Mouse (Mus musculus): ENCODE measurements at regions not wholly inside any gene's neighbourhood (a gene's known extent, or its start where the extent isn't known, plus 50 kb on each side); places are given as distances from the start of the nearest gene placed in this dataset.

DNA sequence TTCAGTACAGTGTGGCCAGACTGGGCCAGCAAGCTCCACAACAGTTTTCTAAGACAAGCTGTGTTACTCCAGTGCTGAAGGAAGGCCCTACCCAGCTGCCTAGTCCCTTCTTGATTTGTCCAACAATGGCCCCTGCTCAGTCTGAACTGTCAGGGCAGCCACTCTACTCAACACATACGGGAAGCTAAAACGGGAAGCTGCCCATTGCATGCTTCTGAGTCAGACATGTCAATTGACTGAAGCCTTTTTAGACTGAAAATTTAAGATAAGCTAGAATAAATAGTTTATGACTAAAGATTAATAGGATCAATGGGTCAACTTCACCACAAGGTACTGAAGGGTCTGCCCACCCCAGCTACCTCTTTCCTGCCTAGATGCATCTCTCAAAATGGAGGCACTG lies 181.4 kb upstream of the Cdyl start:
- Histone ChIP-seq H3K4me3 (ENCODE audit: low read depth, low read length) (no peak overlapping the region), H3K4me2 (ENCODE audit: low read depth, low read length) (no peak overlapping the region), H3K9me3 (replicated peaks; ENCODE audit: control insufficient read depth, low read length) (no peaks in the 10 kb centered on the region), H3K36me3 (replicated peaks; ENCODE audit: control insufficient read depth, insufficient read depth, low read length) (no peaks in the 10 kb centered on the region), H3K9ac (replicated peaks; ENCODE audit: low read depth, low read length) (no peak overlapping the region), H3K27ac (ENCODE audit: low read depth) (no peak overlapping the region), H3K27me3 (ENCODE audit: control insufficient read depth, insufficient read depth, low read length) (no peaks in the 10 kb centered on the region), H3K4me1 (ENCODE audit: control insufficient read depth, insufficient read depth) (no peaks in the 10 kb centered on the region)
- WGBS: 63% methylated on average over 2 of the region's 2 CpGs
- no peak for DNase-seq (ENCODE audit: low spot score)
- ATAC-seq (ENCODE audit: insufficient read depth, low read depth): no peak
- no peak for TF ChIP-seq CTCF (IDR thresholded peaks at IDR 0.05; ENCODE audit: low read depth)
- TF ChIP-seq EP300 (IDR thresholded peaks at IDR 0.05; ENCODE audit: low read depth): no peak

DNA sequence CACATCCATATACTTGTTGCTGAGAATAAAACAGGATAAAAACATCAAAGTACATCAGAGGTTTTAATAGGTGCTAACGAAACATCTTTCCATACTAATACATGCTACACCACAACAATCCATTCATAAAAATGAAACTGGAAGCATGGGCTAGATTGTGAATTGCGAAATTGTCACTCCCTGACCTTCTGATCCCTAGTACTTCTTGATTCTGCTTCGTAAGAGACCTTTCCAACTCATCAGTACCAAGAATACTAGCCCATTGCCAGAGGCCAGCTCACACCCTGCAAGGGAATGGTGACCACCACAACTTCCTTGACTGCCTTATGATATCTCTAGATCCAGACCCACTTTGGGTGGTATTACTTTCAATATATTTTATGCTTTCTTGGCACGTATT lies 177.3 kb upstream of the Cdyl start:
- H3K4me1 ChIP-seq (ENCODE audit: control insufficient read depth, insufficient read depth): no peaks in the 10 kb centered on the region
- H3K4me2 ChIP-seq (ENCODE audit: low read depth, low read length): no peak overlapping the region
- H3K9me3 ChIP-seq (replicated peaks; ENCODE audit: control insufficient read depth, low read length): no peaks in the 10 kb centered on the region
- ATAC-seq (ENCODE audit: insufficient read depth, low read depth) (no peak), DNase-seq (ENCODE audit: low spot score) (no peak)
- H3K36me3 ChIP-seq (replicated peaks; ENCODE audit: control insufficient read depth, insufficient read depth, low read length): no peaks in the 10 kb centered on the region
- 83% methylated on average over 4 of the region's 4 CpGs for WGBS
- no peaks in the 10 kb centered on the region for H3K27me3 ChIP-seq (ENCODE audit: control insufficient read depth, insufficient read depth, low read length)
- H3K4me3 ChIP-seq (ENCODE audit: low read depth, low read length): no peak overlapping the region
- no peak overlapping the region for H3K9ac ChIP-seq (replicated peaks; ENCODE audit: low read depth, low read length)
- TF ChIP-seq EP300 (IDR thresholded peaks at IDR 0.05; ENCODE audit: low read depth) (no peak), CTCF (IDR thresholded peaks at IDR 0.05; ENCODE audit: low read depth) (no peak)
- H3K27ac ChIP-seq (ENCODE audit: low read depth): no peak overlapping the region

DNA sequence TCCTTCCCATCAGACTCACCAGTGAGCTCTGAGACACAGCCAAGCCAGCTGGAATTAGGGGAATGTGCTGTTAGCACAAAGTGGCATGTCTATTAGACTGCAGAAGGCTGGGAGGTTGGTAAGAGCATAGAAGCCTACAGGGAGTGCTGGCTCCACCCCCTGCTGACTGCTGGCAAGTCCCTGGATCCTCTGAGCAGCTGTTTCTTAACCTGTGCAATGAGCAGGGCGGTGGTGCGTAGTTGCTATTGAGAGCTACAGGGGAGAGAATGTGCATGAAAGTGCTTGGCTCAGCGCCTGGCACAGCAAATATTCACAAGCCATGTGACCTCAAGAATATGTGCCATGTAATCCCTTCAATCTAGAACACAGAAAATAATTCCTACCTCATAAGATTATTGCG lies 173.5 kb upstream of the Cdyl start:
- ATAC-seq (ENCODE audit: insufficient read depth, low read depth) (peak; percentile 94), DNase-seq (ENCODE audit: low spot score) (peak; percentile 67)
- Histone ChIP-seq H3K36me3 (replicated peaks; ENCODE audit: control insufficient read depth, insufficient read depth, low read length) (no peaks in the 10 kb centered on the region), H3K4me2 (ENCODE audit: low read depth, low read length) (no peak overlapping the region), H3K4me3 (ENCODE audit: low read depth, low read length) (no peak overlapping the region), H3K9ac (replicated peaks; ENCODE audit: low read depth, low read length) (no peak overlapping the region), H3K27me3 (ENCODE audit: control insufficient read depth, insufficient read depth, low read length) (no peaks in the 10 kb centered on the region), H3K9me3 (replicated peaks; ENCODE audit: control insufficient read depth, low read length) (0 out of 2 replicates have a peak, but pooled peaks cover 4% of the 10 kb centered on the region), H3K27ac (ENCODE audit: low read depth) (no peak overlapping the region), H3K4me1 (ENCODE audit: control insufficient read depth, insufficient read depth) (no peaks in the 10 kb centered on the region)
- 46% methylated on average over 4 of the region's 4 CpGs for WGBS
- TF ChIP-seq CTCF (IDR thresholded peaks at IDR 0.05; ENCODE audit: low read depth) (0 out of 2 replicates have a peak, but pooled peaks have one; percentile 18), EP300 (IDR thresholded peaks at IDR 0.05; ENCODE audit: low read depth) (no peak)

DNA sequence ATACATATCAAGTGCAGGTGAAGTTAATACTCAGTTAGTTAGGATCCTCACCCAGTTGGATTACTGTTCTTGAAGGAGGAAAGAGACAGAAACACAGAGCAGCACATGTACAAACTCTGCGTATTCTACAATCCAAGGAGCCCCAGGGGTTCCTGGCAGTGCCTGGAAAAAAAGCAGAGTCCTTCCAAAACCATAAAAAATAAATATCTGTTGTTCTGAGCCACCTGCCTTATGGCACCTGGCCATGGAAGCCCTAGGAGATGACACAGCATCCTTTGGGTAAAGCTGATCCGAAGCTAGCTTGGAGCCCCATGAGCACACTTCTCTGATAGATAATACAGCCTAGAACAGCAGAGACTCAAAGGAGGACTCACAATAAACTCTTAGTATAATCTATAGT lies 159.9 kb upstream of the Cdyl start:
- 0 out of 2 replicates have a peak, but pooled peaks cover 4% of the 10 kb centered on the region for H3K4me1 ChIP-seq (ENCODE audit: control insufficient read depth, insufficient read depth)
- no peak overlapping the region for H3K27ac ChIP-seq (ENCODE audit: low read depth)
- H3K27me3 ChIP-seq (ENCODE audit: control insufficient read depth, insufficient read depth, low read length): no peaks in the 10 kb centered on the region
- no peaks in the 10 kb centered on the region for H3K36me3 ChIP-seq (replicated peaks; ENCODE audit: control insufficient read depth, insufficient read depth, low read length)
- DNase-seq (ENCODE audit: low spot score) (no peak), ATAC-seq (ENCODE audit: insufficient read depth, low read depth) (no peak)
- no peaks in the 10 kb centered on the region for H3K9me3 ChIP-seq (replicated peaks; ENCODE audit: control insufficient read depth, low read length)
- no peak overlapping the region for H3K4me2 ChIP-seq (ENCODE audit: low read depth, low read length)
- TF ChIP-seq EP300 (IDR thresholded peaks at IDR 0.05; ENCODE audit: low read depth) (no peak), CTCF (IDR thresholded peaks at IDR 0.05; ENCODE audit: low read depth) (no peak)
- H3K4me3 ChIP-seq (ENCODE audit: low read depth, low read length): no peak overlapping the region
- 85% methylated on average over 2 of the region's 2 CpGs for WGBS
- H3K9ac ChIP-seq (replicated peaks; ENCODE audit: low read depth, low read length): no peak overlapping the region

DNA sequence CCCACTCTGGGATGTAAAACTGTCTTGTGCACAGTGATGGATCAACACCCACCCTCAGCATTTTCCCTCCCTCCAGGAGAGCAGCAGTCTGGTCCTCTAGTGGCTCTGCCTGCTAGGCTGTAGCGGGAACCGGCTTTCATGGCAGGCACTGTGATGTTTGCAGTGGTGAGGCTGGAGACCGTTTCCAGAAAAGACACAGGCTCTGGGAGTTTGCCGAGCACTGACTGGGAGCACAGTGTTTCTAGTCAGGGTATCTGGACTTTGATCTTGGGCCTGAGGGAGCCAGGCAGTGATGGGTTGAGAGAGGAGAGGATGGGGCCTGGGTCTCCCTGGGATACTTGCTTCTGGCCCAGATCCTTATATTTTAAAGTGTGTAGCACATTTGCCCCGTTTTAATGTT lies 158.7 kb upstream of the Cdyl start:
- no peak for TF ChIP-seq EP300 (IDR thresholded peaks at IDR 0.05; ENCODE audit: low read depth)
- no peak for TF ChIP-seq CTCF (IDR thresholded peaks at IDR 0.05; ENCODE audit: low read depth)
- DNase-seq (ENCODE audit: low spot score) (no peak), ATAC-seq (ENCODE audit: insufficient read depth, low read depth) (no peak)
- Histone ChIP-seq H3K4me2 (ENCODE audit: low read depth, low read length) (no peak overlapping the region), H3K4me1 (ENCODE audit: control insufficient read depth, insufficient read depth) (0 out of 2 replicates have a peak, but pooled peaks cover 4% of the 10 kb centered on the region), H3K9me3 (replicated peaks; ENCODE audit: control insufficient read depth, low read length) (no peaks in the 10 kb centered on the region), H3K4me3 (ENCODE audit: low read depth, low read length) (no peak overlapping the region), H3K36me3 (replicated peaks; ENCODE audit: control insufficient read depth, insufficient read depth, low read length) (no peaks in the 10 kb centered on the region), H3K27ac (ENCODE audit: low read depth) (no peak overlapping the region), H3K9ac (replicated peaks; ENCODE audit: low read depth, low read length) (no peak overlapping the region), H3K27me3 (ENCODE audit: control insufficient read depth, insufficient read depth, low read length) (no peaks in the 10 kb centered on the region)
- WGBS: 57% methylated on average over 5 of the region's 5 CpGs

DNA sequence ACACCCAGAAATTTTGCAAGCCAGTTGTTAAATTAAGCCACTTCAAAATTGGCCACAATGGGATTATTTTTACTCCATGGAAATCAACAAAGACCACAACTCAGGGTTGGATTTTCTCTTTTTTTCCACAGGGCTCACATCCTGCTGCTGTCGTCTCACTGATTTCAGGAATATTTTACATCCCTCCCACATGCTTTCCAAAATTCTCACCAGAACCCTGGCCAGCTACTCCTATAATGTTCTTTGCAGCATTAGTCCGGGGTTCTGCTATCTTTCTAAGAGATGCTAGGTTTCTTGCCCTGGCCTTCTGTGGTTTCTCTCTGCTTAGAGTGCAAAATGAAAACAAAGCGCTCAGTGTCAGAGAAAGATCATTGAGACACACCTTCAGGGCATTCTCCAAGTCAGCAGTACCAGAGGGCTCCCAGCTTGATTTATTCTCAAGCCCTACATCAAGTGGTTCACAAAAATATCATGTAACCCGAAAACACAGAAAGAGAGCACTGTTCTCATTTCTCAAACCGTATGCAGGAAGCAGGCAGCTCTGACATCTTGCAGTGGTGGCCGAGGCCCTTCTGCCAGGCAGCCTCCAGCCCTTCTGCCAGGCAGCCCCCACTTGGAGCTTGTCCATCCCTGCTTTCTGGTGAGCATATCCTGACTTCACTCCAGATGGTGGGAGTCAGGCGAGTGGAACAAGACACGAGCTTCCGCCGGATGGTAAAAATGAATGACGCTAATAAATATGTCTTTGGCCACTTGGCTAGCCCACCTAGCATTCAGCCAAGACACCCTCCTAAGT lies 158.1 kb upstream of the Cdyl start:
- DNase-seq (ENCODE audit: low spot score) (no peak), ATAC-seq (ENCODE audit: insufficient read depth, low read depth) (no peak)
- H3K4me3 ChIP-seq (ENCODE audit: low read depth, low read length): no peak overlapping the region
- no peak overlapping the region for H3K9ac ChIP-seq (replicated peaks; ENCODE audit: low read depth, low read length)
- no peaks in the 10 kb centered on the region for H3K9me3 ChIP-seq (replicated peaks; ENCODE audit: control insufficient read depth, low read length)
- H3K27ac ChIP-seq (ENCODE audit: low read depth): no peak overlapping the region
- no peaks in the 10 kb centered on the region for H3K36me3 ChIP-seq (replicated peaks; ENCODE audit: control insufficient read depth, insufficient read depth, low read length)
- H3K4me1 ChIP-seq (ENCODE audit: control insufficient read depth, insufficient read depth): 0 out of 2 replicates have a peak, but pooled peaks cover 4% of the 10 kb centered on the region
- no peak for TF ChIP-seq CTCF (IDR thresholded peaks at IDR 0.05; ENCODE audit: low read depth)
- no peak for TF ChIP-seq EP300 (IDR thresholded peaks at IDR 0.05; ENCODE audit: low read depth)
- 66% methylated on average over 11 of the region's 11 CpGs for WGBS
- H3K27me3 ChIP-seq (ENCODE audit: control insufficient read depth, insufficient read depth, low read length): no peaks in the 10 kb centered on the region
- no peak overlapping the region for H3K4me2 ChIP-seq (ENCODE audit: low read depth, low read length)

Data from heart, postnatal 0 days (tissue).